Mouse (Mus musculus) limb, embryonic 13.5 days (tissue): Measurements from ENCODE around the gene Arhgap27. TPM values are rescaled to one million over a fixed set of nuclear protein-coding genes. Genes with fewer than 3 reads are reported as not detected.
A peak's percentile ranks its signal among the peaks of the same experiment; 100 is the strongest.
"Not testable (repeated sequence)": the region's sequence is repeated elsewhere in the genome, so short reads cannot be mapped to it uniquely, and the experiment has no call there.

Experiments used
- ATAC-seq: fragments of 200-750 bp; cut with Nextera tagmentation; 2 replicates; pipeline ENCODE4 v1.8.0; 2017; ENCODE audit warnings: low read depth, moderate number of reproducible peaks, moderate TSS enrichment; ENCODE audit not compliant: low FRiP score
- H3K27ac ChIP-seq: fragments of 300-500 bp; sonication (generic); 2 replicates; pipeline ENCODE4 v1.5.1; 2015; ENCODE audit warnings: inconsistent platforms, mild to moderate bottlenecking, moderate library complexity
- H3K27me3 ChIP-seq: fragments of 300-500 bp; sonication (generic); 2 replicates; pipeline ENCODE4 v1.6.1; 2015; ENCODE audit warnings: mild to moderate bottlenecking, inconsistent platforms
- H3K36me3 ChIP-seq: fragments of 300-500 bp; sonication (generic); 2 replicates; pipeline ENCODE4 v1.6.1; 2015; ENCODE audit warnings: inconsistent platforms, mild to moderate bottlenecking, moderate library complexity
- H3K4me1 ChIP-seq: fragments of 300-500 bp; sonication (generic); 2 replicates; pipeline ENCODE4 v1.6.1; 2015; ENCODE audit warnings: inconsistent platforms
- H3K4me2 ChIP-seq: fragments of 300-500 bp; sonication (generic); replicated peaks from 2 replicates; pipeline ENCODE4 v1.6.1; 2015; ENCODE audit warnings: inconsistent platforms, mild to moderate bottlenecking, moderate library complexity
- H3K4me3 ChIP-seq: fragments of 300-500 bp; sonication (generic); 2 replicates; pipeline ENCODE4 v1.5.1; 2015; ENCODE audit warnings: moderate library complexity, mild to moderate bottlenecking, inconsistent platforms
- H3K9ac ChIP-seq: fragments of 300-500 bp; sonication (generic); 2 replicates; pipeline ENCODE4 v1.6.1; 2015; ENCODE audit warnings: mild to moderate bottlenecking, inconsistent platforms
- H3K9me3 ChIP-seq: fragments of 300-500 bp; sonication (generic); 2 replicates; pipeline ENCODE4 v1.6.1; 2016; ENCODE audit warnings: inconsistent platforms
- WGBS: fragments of 180-500 bp; shearing (Covaris S2); methylation state at CpG from one replicate; pipeline ENCODE4 v1.1.7; 2015; 5-methylcytosine and 5-hydroxymethylcytosine counted together
- polyA plus RNA-seq: library from polyadenylated mRNA; unstranded; fragments of >200 nt; fragmentation: Nextera tagmentation; extraction: Ambion mirVana; gene quantifications from 2 replicates; pipeline ENCODE4 v1.2.1, GENCODE M21; 2015

Gene Arhgap27
- polyA plus RNA-seq, 1 experiment from 2014 or later, result 6.8 TPM

DNA sequence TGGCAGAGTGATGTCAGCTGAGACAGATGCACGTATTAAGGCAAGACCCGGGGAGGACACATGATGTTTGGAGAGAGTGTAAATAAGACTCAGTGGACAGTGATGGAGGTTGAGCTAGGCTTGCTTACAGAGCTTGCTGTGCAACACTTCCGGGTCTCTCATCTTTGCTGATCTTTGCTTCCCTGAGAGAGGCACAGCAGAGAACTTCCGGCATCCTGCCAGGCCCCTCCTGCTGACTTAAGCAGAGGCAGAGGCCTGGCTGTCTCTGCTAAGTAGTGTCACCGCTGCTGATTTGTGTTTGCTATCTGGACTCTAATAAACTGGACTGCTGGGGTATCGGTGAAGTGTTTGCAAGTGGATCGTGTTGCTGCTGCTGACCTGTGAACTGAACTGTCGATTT, 55.6 kb downstream of the Arhgap27 start:
- no peak for ATAC-seq
- peaks cover 24% of the 10 kb centered on the region for H3K4me1 ChIP-seq
- no peak overlapping the region for H3K27ac ChIP-seq
- H3K4me3 ChIP-seq, result no peak overlapping the region
- H3K4me2 ChIP-seq, result no peak overlapping the region
- H3K27me3 ChIP-seq, result no peaks in the 10 kb centered on the region
- 57% methylated on average over 8 of the region's 8 CpGs for WGBS
- H3K36me3 ChIP-seq, result no peaks in the 10 kb centered on the region
- H3K9me3 ChIP-seq, result no peaks in the 10 kb centered on the region
- H3K9ac ChIP-seq, result no peak overlapping the region

DNA sequence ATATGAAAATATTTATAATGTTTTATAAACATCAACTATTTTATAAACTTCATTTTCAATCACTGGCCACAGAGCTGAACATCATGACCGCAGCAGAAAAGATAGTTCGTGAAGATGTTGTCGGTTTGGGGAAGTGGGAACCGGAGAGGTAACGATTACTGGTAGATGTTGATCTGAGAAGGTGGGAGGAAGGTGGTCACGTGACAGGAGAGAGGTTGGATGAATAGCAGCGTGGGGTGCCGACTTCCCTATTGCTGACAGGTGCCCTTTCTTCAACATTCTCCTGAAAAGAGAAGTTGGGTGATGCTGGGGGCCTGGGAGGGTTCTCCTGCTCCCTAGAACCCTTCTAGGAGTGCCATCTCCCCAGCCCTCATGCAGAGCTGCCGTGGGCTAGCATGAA, 59.0 kb downstream of the Arhgap27 start:
- H3K9me3 ChIP-seq, result no peaks in the 10 kb centered on the region
- no peak for ATAC-seq
- no peak overlapping the region for H3K4me2 ChIP-seq
- H3K27ac ChIP-seq, result no peak overlapping the region
- no peaks in the 10 kb centered on the region for H3K27me3 ChIP-seq
- 86% methylated on average over 9 of the region's 9 CpGs for WGBS
- H3K4me1 ChIP-seq, result peaks cover 7% of the 10 kb centered on the region
- no peaks in the 10 kb centered on the region for H3K36me3 ChIP-seq
- H3K9ac ChIP-seq, result no peak overlapping the region
- no peak overlapping the region for H3K4me3 ChIP-seq

DNA sequence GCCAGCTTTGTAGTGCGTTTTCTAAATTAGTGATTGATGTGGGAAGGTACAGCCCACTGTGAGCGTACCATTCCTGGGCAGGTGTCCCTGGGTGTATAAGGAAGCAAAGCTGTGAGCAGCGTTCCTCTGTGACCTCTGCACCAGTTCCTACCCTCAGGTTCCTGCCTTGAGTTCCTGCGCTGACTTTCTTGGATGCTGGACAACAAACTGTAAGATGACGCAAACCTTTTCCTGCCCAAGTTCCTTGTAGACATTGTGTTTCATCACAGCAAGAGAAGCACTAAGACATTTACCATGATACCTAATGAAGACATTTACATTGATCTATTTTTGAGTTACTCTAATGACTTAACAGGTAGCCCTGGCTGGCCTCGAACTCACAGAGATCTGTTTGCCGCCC, 68.7 kb downstream of the Arhgap27 start:
- H3K4me1 ChIP-seq, result peaks cover 23% of the 10 kb centered on the region
- H3K4me2 ChIP-seq, result no peak overlapping the region
- H3K9me3 ChIP-seq, result no peaks in the 10 kb centered on the region
- WGBS, result 85% methylated on average over 7 of the region's 7 CpGs
- no peak overlapping the region for H3K27ac ChIP-seq
- no peak overlapping the region for H3K4me3 ChIP-seq
- H3K36me3 ChIP-seq, result no peaks in the 10 kb centered on the region
- ATAC-seq, result no peak
- H3K9ac ChIP-seq, result no peak overlapping the region
- no peaks in the 10 kb centered on the region for H3K27me3 ChIP-seq

DNA sequence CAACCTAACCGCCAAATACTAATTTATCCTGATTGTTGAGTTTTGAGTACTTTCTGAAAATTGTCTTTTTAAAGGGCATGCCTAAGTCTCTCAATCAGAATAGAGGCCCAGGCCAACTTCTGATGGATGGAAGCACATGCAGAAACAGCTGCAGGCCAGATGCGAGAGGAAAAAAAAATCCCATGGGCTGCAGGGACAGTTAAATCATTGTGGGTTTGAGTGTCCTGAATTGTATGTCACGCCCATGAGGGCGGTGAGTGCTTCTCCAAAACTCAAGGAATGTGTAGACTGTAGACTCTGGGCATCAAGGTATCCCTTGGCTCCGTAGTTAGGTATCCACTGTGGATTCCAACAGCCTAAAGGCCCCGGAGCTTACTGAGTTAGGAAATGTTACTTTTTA, 69.4 kb downstream of the Arhgap27 start:
- Histone ChIP-seq H3K9ac (no peak overlapping the region), H3K36me3 (no peaks in the 10 kb centered on the region), H3K9me3 (no peaks in the 10 kb centered on the region), H3K4me1 (peaks cover 27% of the 10 kb centered on the region), H3K4me2 (no peak overlapping the region), H3K27me3 (no peaks in the 10 kb centered on the region), H3K27ac (peak overlapping the region; percentile 1; the same call in 1 of the 2 replicates), H3K4me3 (no peak overlapping the region)
- ATAC-seq, result no peak
- 68% methylated on average over 6 of the region's 6 CpGs for WGBS

DNA sequence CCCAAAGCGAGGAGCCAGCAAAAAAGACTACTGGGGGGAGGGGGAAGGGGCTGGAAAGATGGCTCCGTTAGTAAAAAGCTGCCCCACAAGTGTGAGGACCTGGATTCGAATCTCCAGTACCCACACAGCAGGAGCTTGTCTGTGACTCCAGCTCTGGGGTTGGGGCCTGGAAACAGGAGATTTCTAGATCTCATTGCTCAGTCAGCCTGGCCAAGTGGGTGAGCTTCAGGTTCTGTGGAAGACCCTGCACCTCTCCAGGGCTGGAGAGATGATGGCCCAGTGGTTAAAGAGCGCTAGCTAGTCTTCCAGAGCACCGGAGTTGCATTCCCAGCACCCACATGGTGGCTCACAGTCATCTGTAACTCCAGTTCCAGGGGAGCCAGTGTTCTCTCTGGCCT, 70.6 kb downstream of the Arhgap27 start:
- Histone ChIP-seq H3K27me3 (no peaks in the 10 kb centered on the region), H3K9ac (no peak overlapping the region), H3K4me2 (no peak overlapping the region), H3K27ac (0 out of 2 replicates have a peak overlapping the region, but pooled peaks have one; percentile 72), H3K9me3 (no peaks in the 10 kb centered on the region), H3K36me3 (no peaks in the 10 kb centered on the region), H3K4me3 (no peak overlapping the region), H3K4me1 (peaks cover 38% of the 10 kb centered on the region)
- 70% methylated on average over 5 of the region's 5 CpGs for WGBS
- no peak for ATAC-seq

DNA sequence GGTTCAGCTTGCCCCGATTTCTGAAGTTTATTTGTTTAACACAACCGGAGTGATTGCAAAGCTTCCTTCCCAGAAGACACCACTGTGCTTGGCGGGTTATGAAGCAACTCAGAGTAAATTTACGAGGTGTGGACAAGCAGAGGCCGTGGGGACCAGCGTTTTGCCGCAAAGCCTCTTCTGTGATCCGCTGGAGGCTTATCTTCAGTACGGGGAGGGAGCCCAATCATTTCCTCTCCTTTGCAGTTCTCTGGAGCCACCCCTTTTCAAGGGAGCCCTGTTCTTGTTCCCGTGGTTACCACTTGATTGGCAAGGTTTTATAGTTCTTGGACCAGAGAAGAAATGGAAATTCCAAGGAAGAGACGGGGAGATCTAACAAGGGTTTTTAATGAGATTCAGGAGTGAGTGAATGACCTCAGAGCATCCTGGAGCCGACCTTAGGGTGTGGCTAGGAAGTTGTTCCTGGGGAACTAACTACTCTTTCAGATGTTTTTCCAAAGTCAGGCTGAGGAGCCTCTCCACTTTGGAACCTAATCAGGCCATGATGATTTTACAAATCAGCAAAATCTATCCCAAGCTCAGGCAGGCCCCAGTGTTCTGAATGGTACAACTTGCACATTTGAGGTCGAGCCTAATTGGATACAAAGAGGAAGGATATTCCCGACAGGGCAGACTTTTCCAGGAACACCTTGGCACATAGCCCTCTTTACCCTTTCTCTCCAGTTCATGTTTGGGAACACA, 71.2 kb downstream of the Arhgap27 start:
- no peak overlapping the region for H3K4me3 ChIP-seq
- H3K27ac ChIP-seq, result peak overlapping the region; percentile 72
- H3K36me3 ChIP-seq, result no peaks in the 10 kb centered on the region
- 0 out of 2 replicates have a peak overlapping the region, but pooled peaks have one; percentile 6 for H3K9ac ChIP-seq
- H3K27me3 ChIP-seq, result no peaks in the 10 kb centered on the region
- peak overlapping the region; percentile 42 for H3K4me2 ChIP-seq
- H3K9me3 ChIP-seq, result no peaks in the 10 kb centered on the region
- peak; percentile 87 for ATAC-seq
- H3K4me1 ChIP-seq, result peaks cover 39% of the 10 kb centered on the region
- 6% methylated on average over 14 of the region's 14 CpGs for WGBS

DNA sequence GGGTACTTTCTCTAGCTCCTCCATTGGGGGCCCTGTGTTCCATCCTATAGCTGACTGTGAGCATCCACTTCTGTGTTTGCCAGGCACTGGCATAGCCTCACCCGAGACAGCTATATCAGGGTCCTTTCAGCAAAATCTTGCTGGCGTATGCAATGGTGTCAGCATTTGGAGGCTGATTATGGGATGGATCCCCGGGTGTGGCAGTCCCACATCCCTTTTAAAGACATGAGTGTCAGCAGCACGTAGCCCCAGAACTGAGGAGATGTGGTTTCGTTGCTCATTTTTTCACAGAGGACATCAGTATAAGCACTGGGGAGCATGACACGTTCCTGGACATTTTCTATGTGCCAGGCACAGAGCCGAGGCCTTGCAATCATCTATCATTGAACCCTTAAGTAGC, 72.7 kb downstream of the Arhgap27 start:
- not testable (repeated sequence) for H3K27me3 ChIP-seq, H3K4me3 ChIP-seq, ATAC-seq, H3K27ac ChIP-seq, H3K4me2 ChIP-seq, H3K9ac ChIP-seq, H3K36me3 ChIP-seq, H3K9me3 ChIP-seq
- WGBS, result 93% methylated on average over 7 of the region's 7 CpGs
- peaks cover 42% of the 10 kb centered on the region for H3K4me1 ChIP-seq

DNA sequence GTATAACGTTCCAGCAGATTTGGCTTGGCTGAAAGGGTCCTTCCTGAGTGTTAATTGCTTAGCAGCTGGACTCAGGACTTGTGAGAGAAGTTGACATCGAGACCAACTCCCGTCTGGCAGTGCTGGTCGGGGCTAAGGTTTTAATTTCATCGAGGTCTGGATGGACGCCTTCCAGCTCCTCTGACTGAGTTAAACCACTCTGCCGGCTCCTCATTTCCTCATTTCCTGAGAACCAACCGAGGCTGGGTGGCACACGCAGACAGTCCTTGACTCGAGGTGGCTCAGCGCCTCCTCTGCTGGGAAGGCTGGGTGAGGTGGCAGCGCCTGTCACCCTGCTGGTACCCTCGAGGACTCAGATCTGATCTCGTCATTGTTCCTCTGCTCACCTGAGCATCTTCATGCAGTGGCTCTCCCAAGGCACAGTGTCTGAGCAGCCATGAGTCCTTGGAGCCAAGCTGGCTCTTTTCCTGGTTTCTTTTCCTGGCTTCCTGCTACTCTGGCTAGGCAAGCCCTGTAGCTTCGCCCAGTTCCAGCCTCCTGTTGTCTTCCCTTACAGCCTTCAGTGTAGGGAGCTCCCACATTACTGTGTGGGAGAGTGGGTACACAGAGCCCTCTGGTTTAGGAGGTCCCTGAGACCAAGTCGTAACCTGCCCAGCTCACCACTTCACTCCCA, 75.1 kb downstream of the Arhgap27 start:
- 37% methylated on average over 16 of the region's 16 CpGs for WGBS
- H3K36me3 ChIP-seq, result no peaks in the 10 kb centered on the region
- no peak overlapping the region for H3K9ac ChIP-seq
- H3K27me3 ChIP-seq, result no peaks in the 10 kb centered on the region
- no peak overlapping the region for H3K4me2 ChIP-seq
- peak overlapping the region; percentile 72 for H3K27ac ChIP-seq
- no peak for ATAC-seq
- H3K4me3 ChIP-seq, result no peak overlapping the region
- peaks cover 48% of the 10 kb centered on the region for H3K4me1 ChIP-seq
- H3K9me3 ChIP-seq, result no peaks in the 10 kb centered on the region

DNA sequence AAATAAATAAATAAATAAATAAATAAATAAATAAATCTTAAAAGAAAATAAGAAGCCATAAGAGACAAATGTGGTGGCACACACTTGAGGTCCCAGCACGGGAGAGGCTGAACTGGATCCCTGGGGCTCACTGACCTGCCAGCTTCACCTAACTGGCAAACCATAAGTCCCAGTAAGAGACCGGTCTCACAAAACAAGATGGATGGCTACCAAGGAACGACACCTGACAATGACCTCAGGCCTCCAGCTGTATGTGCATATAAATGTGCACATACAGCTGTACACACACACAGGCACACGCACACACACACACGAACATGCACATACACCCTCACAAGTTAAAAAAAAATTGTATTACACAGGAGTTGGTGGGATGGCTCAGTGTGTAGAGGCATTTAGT, 76.6 kb downstream of the Arhgap27 start:
- no peak for ATAC-seq
- H3K4me3 ChIP-seq, result no peak overlapping the region
- H3K4me2 ChIP-seq, result no peak overlapping the region
- peaks cover 35% of the 10 kb centered on the region for H3K4me1 ChIP-seq
- no peak overlapping the region for H3K9ac ChIP-seq
- H3K36me3 ChIP-seq, result no peaks in the 10 kb centered on the region
- 94% methylated on average over 5 of the region's 5 CpGs for WGBS
- H3K9me3 ChIP-seq, result no peaks in the 10 kb centered on the region
- no peaks in the 10 kb centered on the region for H3K27me3 ChIP-seq
- H3K27ac ChIP-seq, result no peak overlapping the region

DNA sequence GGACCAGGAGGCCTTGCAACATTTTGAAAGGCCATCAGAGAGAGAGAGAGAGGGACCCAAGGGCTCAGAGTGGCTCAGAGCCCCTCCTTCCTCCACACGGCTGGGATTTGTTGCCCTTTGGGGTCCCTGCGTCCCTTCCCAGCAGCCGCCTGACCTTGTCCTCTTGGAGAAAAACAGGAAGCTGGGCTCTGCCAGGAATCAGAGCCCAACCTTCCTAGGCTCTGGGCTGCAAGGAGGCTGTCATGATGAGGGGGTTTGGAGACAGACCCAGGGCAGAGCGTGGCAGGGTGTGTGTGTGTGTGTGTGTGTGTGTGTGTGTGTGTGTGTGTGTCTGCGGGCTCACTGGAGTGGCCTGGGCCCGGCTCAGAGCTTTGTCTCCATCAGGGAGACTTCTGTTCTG, 77.5 kb downstream of the Arhgap27 start:
- H3K4me3 ChIP-seq, result no peak overlapping the region
- H3K27me3 ChIP-seq, result no peaks in the 10 kb centered on the region
- no peak overlapping the region for H3K27ac ChIP-seq
- H3K4me2 ChIP-seq, result no peak overlapping the region
- WGBS, result 35% methylated on average over 6 of the region's 6 CpGs
- H3K36me3 ChIP-seq, result no peaks in the 10 kb centered on the region
- H3K4me1 ChIP-seq, result peaks cover 26% of the 10 kb centered on the region
- no peak overlapping the region for H3K9ac ChIP-seq
- no peaks in the 10 kb centered on the region for H3K9me3 ChIP-seq
- peak; percentile 64; the same call in 1 of the 2 replicates for ATAC-seq

DNA sequence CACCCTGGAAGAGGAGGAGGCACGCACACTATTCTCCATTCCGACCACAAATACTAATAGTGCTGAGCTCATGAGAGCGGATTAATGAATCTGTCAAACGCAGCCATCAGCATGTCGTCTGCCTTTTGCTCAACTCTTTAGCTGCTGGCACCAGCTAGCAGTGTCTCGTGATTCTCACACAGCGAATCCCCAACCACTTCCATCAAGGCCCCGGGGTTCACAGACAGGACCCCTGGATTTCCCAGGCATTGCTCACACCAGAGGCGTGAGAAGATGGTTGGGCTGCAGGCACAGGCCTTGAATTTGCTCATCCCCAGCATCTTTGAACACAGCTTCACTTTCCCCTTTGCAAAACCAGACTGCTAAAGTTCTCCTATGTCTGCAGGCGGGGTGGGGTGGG, 78.2 kb downstream of the Arhgap27 start:
- H3K4me1 ChIP-seq, result peaks cover 25% of the 10 kb centered on the region
- H3K36me3 ChIP-seq, result no peaks in the 10 kb centered on the region
- H3K27ac ChIP-seq, result no peak overlapping the region
- ATAC-seq, result no peak
- no peaks in the 10 kb centered on the region for H3K27me3 ChIP-seq
- H3K9me3 ChIP-seq, result no peaks in the 10 kb centered on the region
- H3K4me2 ChIP-seq, result no peak overlapping the region
- no peak overlapping the region for H3K4me3 ChIP-seq
- 85% methylated on average over 10 of the region's 10 CpGs for WGBS
- H3K9ac ChIP-seq, result no peak overlapping the region

DNA sequence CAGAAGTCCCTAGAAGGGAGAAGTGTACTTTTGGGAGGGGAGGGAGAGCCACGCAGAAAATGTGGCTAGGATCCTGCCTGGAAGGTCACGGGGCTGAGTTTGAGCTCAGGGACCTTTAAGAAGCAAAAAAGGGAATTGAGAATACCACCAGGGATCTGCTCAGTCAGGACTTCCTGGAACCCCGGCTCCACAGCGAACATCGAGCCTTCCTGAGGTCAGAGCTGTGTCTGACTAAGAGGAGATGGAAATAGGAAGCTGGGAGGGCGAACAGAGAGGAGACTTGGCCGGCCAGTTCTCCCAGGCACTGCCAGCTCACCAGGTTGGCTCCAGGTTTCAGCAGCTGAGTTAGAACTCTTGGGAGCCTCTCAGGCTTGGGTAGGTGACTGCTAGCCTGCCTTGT, 81.7 kb downstream of the Arhgap27 start:
- Histone ChIP-seq H3K9ac (no peak overlapping the region), H3K4me1 (peaks cover 9% of the 10 kb centered on the region; the same call in 1 of the 2 replicates), H3K9me3 (no peaks in the 10 kb centered on the region), H3K4me2 (no peak overlapping the region), H3K27me3 (no peaks in the 10 kb centered on the region), H3K36me3 (no peaks in the 10 kb centered on the region), H3K27ac (no peak overlapping the region), H3K4me3 (no peak overlapping the region)
- no peak for ATAC-seq
- WGBS, result 68% methylated on average over 7 of the region's 7 CpGs
